Mouse (Mus musculus): ENCODE measurements around the gene Atrnl1. TPM values are rescaled to one million over a fixed set of nuclear protein-coding genes. Genes with fewer than 3 reads are reported as not detected.
A peak's percentile ranks its signal among the peaks of the same experiment; 100 is the strongest.

Gene Atrnl1
- polyA plus RNA-seq, 1 experiment from 2014 or later, result 0.68 TPM

DNA sequence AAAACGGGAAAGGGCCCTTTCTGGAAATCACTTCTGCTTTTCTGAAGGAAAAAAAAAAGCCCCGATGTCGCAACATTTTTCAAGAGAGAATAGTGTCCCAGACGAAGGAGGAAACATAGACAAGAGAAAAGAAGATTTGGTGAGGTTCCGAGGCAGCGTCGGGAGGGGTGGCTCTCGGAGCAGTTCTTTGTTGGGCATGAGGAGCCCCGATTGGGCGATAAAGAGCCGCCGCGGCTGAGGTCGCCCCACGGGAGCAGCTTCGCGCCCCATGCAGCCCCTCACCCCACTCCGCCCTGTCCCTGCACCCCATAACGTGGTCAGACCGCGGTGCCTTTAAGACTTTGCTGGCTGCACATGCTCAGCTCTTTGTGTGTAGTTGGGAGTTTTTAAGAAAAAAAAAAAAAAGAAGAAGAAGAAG is 767 bp upstream of the Atrnl1 start:
- Histone ChIP-seq H3K4me1 (replicated peaks) (peaks cover 23% of the 10 kb centered on the region), H3K27ac (peak overlapping the region; percentile 79), H3K36me3 (no peaks in the 10 kb centered on the region), H3K4me3 (replicated peaks) (peak overlapping the region; percentile 83), H3K9me3 (replicated peaks) (no peaks in the 10 kb centered on the region), H3K27me3 (peaks cover 21% of the 10 kb centered on the region), H3K9ac (peak overlapping the region; percentile 85), H3K4me2 (peak overlapping the region; percentile 97)
- under 1% methylated on average over 21 of the region's 21 CpGs for WGBS (ENCODE audit: insufficient replicate concordance)
- peak; percentile 35; the same call in 1 of the 2 replicates for ATAC-seq (ENCODE audit: low read depth)
- peak; percentile 22 for DNase-seq

DNA sequence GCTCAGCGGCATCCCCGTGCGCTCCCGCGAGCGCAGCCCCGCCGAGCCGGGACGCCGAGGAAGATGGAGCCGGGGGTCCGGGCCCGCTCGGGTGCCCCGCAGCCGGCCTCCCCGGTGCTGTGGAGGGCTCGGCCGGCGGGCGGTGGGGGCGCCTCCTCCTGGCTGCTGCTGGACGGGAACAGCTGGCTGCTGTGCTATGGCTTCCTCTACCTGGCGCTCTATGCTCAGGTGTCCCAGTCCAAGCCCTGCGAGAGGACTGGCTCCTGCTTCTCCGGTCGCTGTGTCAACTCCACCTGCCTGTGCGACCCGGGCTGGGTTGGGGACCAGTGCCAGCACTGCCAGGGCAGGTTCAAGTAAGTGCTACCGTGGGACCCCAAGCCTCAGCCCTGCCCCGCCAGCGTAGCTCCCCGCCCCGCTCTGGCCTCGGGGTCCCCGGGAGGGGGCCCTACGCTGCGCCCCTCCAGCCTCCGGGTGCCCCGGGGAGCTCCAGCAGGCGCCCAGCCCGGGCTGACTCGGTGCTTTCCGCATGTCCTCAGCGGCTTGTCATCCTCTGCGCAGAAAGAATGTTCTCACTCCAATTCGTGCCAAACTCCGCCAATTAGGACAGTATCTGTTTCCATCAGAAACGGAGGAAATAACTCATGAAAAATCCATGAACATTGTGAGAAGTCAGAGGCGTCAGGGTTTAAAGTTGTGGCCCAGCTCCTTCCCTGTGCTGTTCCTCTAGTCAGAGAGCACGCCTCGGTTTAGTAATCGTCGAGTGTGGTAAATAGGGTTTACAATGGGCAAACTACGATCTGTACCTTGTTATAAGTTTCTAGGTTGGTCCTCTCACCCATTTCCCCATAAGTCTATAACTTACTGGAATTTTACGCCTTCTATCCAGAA is 701 bp downstream of the Atrnl1 start:
- ATAC-seq (ENCODE audit: low read depth) (peak; percentile 63), DNase-seq (peak; percentile 33)
- H3K4me3 ChIP-seq (replicated peaks), result peak overlapping the region; percentile 83
- peaks cover 21% of the 10 kb centered on the region for H3K27me3 ChIP-seq
- peak overlapping the region; percentile 85 for H3K9ac ChIP-seq
- 2% methylated on average over 52 of the region's 57 CpGs for WGBS (ENCODE audit: insufficient replicate concordance)
- H3K27ac ChIP-seq, result peak overlapping the region; percentile 79
- peaks cover 23% of the 10 kb centered on the region for H3K4me1 ChIP-seq (replicated peaks)
- H3K9me3 ChIP-seq (replicated peaks), result no peaks in the 10 kb centered on the region
- no peaks in the 10 kb centered on the region for H3K36me3 ChIP-seq
- peak overlapping the region; percentile 97 for H3K4me2 ChIP-seq

DNA sequence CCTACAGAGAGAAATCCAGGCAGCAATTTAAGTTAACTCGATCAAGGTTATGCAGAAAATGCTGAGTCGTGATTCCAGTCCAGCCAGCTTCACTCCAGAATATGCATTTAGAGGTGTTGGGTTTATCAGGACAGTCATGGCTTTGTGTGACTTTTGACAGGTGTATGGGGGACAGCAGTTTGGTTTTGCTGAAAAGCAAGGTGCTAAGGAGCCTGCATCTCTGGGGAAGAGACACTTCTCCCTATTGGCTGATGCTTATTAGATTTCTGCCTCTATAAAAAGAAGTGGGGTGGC is 1.3 kb downstream of the Atrnl1 start:
- DNase-seq, result no peak
- 15% methylated on average over 2 of the region's 2 CpGs for WGBS (ENCODE audit: insufficient replicate concordance)
- Histone ChIP-seq H3K9me3 (replicated peaks) (no peaks in the 10 kb centered on the region), H3K4me2 (peak overlapping the region; percentile 97), H3K27me3 (peaks cover 21% of the 10 kb centered on the region), H3K4me3 (replicated peaks) (peak overlapping the region; percentile 83), H3K36me3 (no peaks in the 10 kb centered on the region), H3K4me1 (replicated peaks) (peaks cover 23% of the 10 kb centered on the region), H3K9ac (peak overlapping the region; percentile 85), H3K27ac (no peak overlapping the region)
- no peak for ATAC-seq (ENCODE audit: low read depth)

DNA sequence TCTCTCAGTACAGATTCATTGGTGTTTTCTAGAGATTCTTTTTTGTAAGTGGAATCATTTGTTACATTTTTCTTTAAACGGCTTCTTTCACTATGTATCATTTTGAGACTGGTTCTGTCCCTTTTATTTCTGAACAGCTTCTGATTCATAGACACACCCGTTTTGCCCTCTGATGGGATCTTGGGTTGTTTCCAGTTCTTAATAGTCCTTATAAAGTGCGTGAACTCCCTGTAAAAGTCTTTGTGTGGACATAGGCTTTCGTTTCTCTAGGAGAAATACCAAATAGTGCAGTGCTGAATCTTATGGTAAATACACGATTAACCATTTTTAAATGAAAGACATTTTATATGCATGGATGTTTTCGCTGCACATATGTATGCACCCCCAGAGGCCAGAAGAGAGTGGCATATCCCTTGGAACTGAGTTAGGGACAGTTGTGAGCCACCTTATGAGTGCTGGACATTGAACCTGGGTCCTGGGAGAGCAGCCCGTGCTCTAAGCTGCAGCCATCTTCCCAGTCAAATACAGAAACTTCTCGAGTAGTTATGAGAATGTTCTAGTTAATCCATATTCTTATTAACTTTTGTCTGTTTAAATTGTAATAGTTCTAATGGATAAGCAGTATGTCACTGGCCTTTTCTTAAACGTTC is 5.3 kb downstream of the Atrnl1 start:
- WGBS (ENCODE audit: insufficient replicate concordance), result 76% methylated on average over 9 of the region's 9 CpGs
- H3K36me3 ChIP-seq, result no peaks in the 10 kb centered on the region
- ATAC-seq (ENCODE audit: low read depth), result no peak
- H3K27ac ChIP-seq, result no peak overlapping the region
- H3K4me3 ChIP-seq (replicated peaks), result no peak overlapping the region
- peaks cover 18% of the 10 kb centered on the region for H3K4me1 ChIP-seq (replicated peaks)
- DNase-seq, result no peak
- H3K9ac ChIP-seq, result no peak overlapping the region
- H3K27me3 ChIP-seq, result peaks cover 14% of the 10 kb centered on the region
- no peak overlapping the region for H3K4me2 ChIP-seq
- no peaks in the 10 kb centered on the region for H3K9me3 ChIP-seq (replicated peaks)

DNA sequence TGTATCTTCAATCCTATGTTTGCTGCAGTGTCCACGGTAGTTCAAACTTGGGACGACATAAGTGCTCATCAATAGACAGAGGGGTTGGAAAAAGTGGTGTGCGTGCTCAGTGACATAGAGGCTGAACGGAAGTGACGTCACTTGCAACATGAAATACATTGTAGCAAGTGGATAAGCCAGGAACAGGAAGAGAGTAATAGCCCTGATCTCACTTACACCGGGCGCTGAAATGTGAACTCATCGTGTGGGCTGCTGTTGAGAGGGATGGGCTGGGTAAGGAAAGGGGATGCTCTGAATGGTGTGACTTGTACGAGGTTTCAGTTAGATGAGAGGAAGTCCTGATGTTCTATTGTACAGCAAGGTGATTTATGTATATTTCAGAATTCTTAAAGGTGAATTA is 8.3 kb downstream of the Atrnl1 start:
- Histone ChIP-seq H3K27ac (no peak overlapping the region), H3K4me1 (replicated peaks) (0 out of 2 replicates have a peak, but pooled peaks cover 4% of the 10 kb centered on the region), H3K36me3 (no peaks in the 10 kb centered on the region), H3K9ac (no peak overlapping the region), H3K4me3 (replicated peaks) (no peak overlapping the region), H3K27me3 (no peaks in the 10 kb centered on the region), H3K4me2 (no peak overlapping the region), H3K9me3 (replicated peaks) (no peaks in the 10 kb centered on the region)
- 66% methylated on average over 9 of the region's 9 CpGs for WGBS (ENCODE audit: insufficient replicate concordance)
- DNase-seq (no peak), ATAC-seq (ENCODE audit: low read depth) (no peak)

DNA sequence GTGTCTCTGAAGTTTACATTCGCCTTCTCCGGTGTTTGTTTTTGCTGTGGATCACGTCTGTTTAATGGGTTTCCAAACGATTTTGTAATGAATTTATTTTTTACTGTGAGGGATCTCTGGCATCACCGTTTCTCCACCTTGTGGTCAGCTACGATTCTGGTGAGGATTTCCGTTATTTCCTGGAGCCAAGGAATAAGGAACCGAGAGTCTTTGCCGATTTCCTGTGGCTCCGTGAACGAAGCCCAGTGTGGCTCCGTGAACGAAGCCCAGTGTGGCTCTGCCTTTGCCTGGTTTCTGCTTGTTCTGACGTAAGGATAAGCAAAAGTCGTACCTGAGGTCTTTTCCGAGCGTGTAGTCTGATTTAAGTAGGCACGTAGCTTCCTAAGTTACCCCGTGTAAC is 11.0 kb downstream of the Atrnl1 start:
- Histone ChIP-seq H3K9ac (no peak overlapping the region), H3K36me3 (no peaks in the 10 kb centered on the region; the same call in 1 of the 2 replicates), H3K9me3 (replicated peaks) (0 out of 2 replicates have a peak, but pooled peaks cover 3% of the 10 kb centered on the region), H3K27me3 (no peaks in the 10 kb centered on the region), H3K4me3 (replicated peaks) (no peak overlapping the region), H3K4me1 (replicated peaks) (0 out of 2 replicates have a peak, but pooled peaks cover 4% of the 10 kb centered on the region), H3K4me2 (no peak overlapping the region), H3K27ac (no peak overlapping the region)
- 51% methylated on average over 19 of the region's 19 CpGs for WGBS (ENCODE audit: insufficient replicate concordance)
- ATAC-seq (ENCODE audit: low read depth) (no peak), DNase-seq (no peak)

DNA sequence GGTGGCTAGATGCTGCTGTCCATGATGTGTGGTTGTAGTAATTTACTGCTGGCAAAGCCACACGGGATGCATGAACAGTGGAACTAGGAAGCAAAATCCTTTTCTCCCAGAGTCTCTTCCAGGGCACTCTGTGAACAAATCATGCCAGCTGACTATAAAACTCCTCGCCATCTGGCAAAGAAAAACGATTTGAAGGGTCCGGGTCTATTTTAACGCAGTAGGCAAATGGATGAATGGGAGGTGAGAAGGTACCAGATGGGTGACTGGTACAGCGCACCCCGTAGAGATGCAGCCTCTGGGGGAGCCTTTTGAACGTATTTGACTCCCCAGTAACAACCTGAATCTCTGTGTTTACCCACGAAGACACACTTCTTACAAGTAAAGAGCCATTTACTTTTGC is 14.9 kb downstream of the Atrnl1 start:
- no peak overlapping the region for H3K4me3 ChIP-seq (replicated peaks)
- 0 out of 2 replicates have a peak, but pooled peaks cover 3% of the 10 kb centered on the region for H3K9me3 ChIP-seq (replicated peaks)
- no peak overlapping the region for H3K9ac ChIP-seq
- no peaks in the 10 kb centered on the region for H3K4me1 ChIP-seq (replicated peaks)
- ATAC-seq (ENCODE audit: low read depth), result no peak
- no peak for DNase-seq
- no peak overlapping the region for H3K4me2 ChIP-seq
- no peak overlapping the region for H3K27ac ChIP-seq
- no peaks in the 10 kb centered on the region; the same call in 1 of the 2 replicates for H3K36me3 ChIP-seq
- H3K27me3 ChIP-seq, result no peaks in the 10 kb centered on the region
- WGBS (ENCODE audit: insufficient replicate concordance), result 78% methylated on average over 9 of the region's 9 CpGs

- no peaks in the 10 kb centered on the region for H3K27me3 ChIP-seq
- no peak for ATAC-seq (ENCODE audit: low read depth)
- no peak overlapping the region for H3K4me2 ChIP-seq
- 0 out of 2 replicates have a peak, but pooled peaks cover 3% of the 10 kb centered on the region for H3K9me3 ChIP-seq (replicated peaks)
- no peaks in the 10 kb centered on the region for H3K4me1 ChIP-seq (replicated peaks)
- H3K36me3 ChIP-seq, result no peaks in the 10 kb centered on the region; the same call in 1 of the 2 replicates
- 77% methylated on average over 8 of the region's 8 CpGs for WGBS (ENCODE audit: insufficient replicate concordance)
- H3K27ac ChIP-seq, result no peak overlapping the region
- H3K9ac ChIP-seq, result no peak overlapping the region
- no peak for DNase-seq
- H3K4me3 ChIP-seq (replicated peaks), result no peak overlapping the region
Observed at GRCm38 (mm10) chr19:57627251-57627650, 16.4 kb downstream of the Atrnl1 start.

- no peak overlapping the region for H3K4me3 ChIP-seq (replicated peaks)
- 87% methylated on average over 21 of the region's 21 CpGs for WGBS (ENCODE audit: insufficient replicate concordance)
- DNase-seq (no peak), ATAC-seq (ENCODE audit: low read depth) (0 out of 2 replicates have a peak, but pooled peaks have one; percentile 26)
- H3K27ac ChIP-seq, result no peak overlapping the region
- H3K9me3 ChIP-seq (replicated peaks), result no peaks in the 10 kb centered on the region
- no peak overlapping the region for H3K9ac ChIP-seq
- H3K4me2 ChIP-seq, result no peak overlapping the region
- 0 out of 2 replicates have a peak, but pooled peaks cover 3% of the 10 kb centered on the region for H3K36me3 ChIP-seq
- no peaks in the 10 kb centered on the region for H3K4me1 ChIP-seq (replicated peaks)
- no peaks in the 10 kb centered on the region for H3K27me3 ChIP-seq
Observed at GRCm38 (mm10) chr19:57642536-57642935, 31.7 kb downstream of the Atrnl1 start.

GRCm38 (mm10) chr19:57642980-57643379 is 32.1 kb downstream of the Atrnl1 start:
- no peak overlapping the region for H3K4me3 ChIP-seq (replicated peaks)
- H3K9ac ChIP-seq, result no peak overlapping the region
- H3K4me2 ChIP-seq, result no peak overlapping the region
- DNase-seq (no peak), ATAC-seq (ENCODE audit: low read depth) (no peak)
- H3K9me3 ChIP-seq (replicated peaks), result no peaks in the 10 kb centered on the region
- 0 out of 2 replicates have a peak, but pooled peaks cover 3% of the 10 kb centered on the region for H3K36me3 ChIP-seq
- WGBS (ENCODE audit: insufficient replicate concordance), result 56% methylated on average over 2 of the region's 2 CpGs
- H3K27ac ChIP-seq, result no peak overlapping the region
- H3K27me3 ChIP-seq, result no peaks in the 10 kb centered on the region
- no peaks in the 10 kb centered on the region for H3K4me1 ChIP-seq (replicated peaks)

DNA sequence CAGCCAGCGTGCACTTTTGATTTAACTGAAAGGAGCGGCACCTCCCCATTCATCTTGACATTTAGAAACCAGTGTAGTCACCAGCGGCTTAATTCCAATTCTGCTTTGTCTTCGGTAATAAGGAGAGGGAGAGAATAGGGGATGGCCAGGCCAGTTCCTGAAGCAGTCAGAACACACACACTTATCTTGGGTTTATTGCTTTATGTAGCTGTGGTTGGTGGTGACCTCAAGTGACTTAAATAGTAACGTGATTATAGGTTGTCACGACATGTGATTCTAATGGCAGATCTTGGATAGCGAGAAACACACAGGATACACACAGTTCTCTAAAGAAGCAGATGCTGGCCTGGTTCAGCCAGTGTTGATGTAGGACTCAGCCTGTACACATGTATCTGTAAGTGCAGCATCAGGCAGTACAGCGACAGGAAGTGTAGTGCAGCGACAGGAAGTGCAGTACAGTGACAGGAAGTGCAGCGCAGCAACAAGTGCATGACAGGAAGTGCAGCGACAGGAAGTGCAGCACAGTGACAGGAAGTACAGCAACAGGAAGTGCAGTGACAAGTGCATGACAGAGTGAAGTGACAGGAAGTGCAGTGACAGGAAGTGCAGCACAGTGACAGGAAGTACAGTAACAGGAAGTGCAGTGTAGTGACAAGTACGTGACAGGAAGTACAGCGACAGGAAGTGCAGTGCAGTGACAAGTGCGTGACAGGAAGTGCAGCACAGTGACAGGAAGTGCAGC is 37.5 kb downstream of the Atrnl1 start:
- H3K4me3 ChIP-seq (replicated peaks), result no peak overlapping the region
- peaks cover 10% of the 10 kb centered on the region; the same call in 1 of the 2 replicates for H3K36me3 ChIP-seq
- 80% methylated on average over 14 of the region's 14 CpGs for WGBS (ENCODE audit: insufficient replicate concordance)
- H3K9me3 ChIP-seq (replicated peaks), result peaks cover 7% of the 10 kb centered on the region
- DNase-seq, result no peak
- no peaks in the 10 kb centered on the region for H3K27me3 ChIP-seq
- ATAC-seq (ENCODE audit: low read depth), result no peak
- no peak overlapping the region for H3K4me2 ChIP-seq
- no peak overlapping the region for H3K27ac ChIP-seq
- H3K9ac ChIP-seq, result no peak overlapping the region
- no peaks in the 10 kb centered on the region for H3K4me1 ChIP-seq (replicated peaks)

Data from liver, embryonic 13.5 days (tissue).